Mouse (Mus musculus): Measurements from ENCODE around the gene Maml3. TPM values are rescaled to one million over a fixed set of nuclear protein-coding genes. Genes with fewer than 3 reads are reported as not detected.

Maml3 gene
- polyA plus RNA-seq, 1 experiment from 2014 or later = 5.6 TPM

GRCm38 (mm10) chr3:51924636-51925035 is 180.2 kb downstream of the Maml3 start:
- 55% methylated on average over 5 of the region's 5 CpGs for WGBS
- DNase-seq (ENCODE audit: low spot score) (no peak), ATAC-seq (no peak)
- Histone ChIP-seq H3K9me3 (ENCODE audit: low read length) (no peaks in the 10 kb centered on the region), H3K4me3 (ENCODE audit: low read depth, low read length) (no peak overlapping the region), H3K36me3 (ENCODE audit: insufficient read depth, low read length) (no peaks in the 10 kb centered on the region), H3K27ac (ENCODE audit: low read length) (no peak overlapping the region), H3K9ac (replicated peaks; ENCODE audit: low read depth) (no peak overlapping the region), H3K4me1 (ENCODE audit: insufficient read depth, low read depth, low read length) (no peaks in the 10 kb centered on the region), H3K4me2 (replicated peaks; ENCODE audit: low read depth, low read length) (no peak overlapping the region), H3K27me3 (replicated peaks; ENCODE audit: insufficient read depth, low read length) (no peaks in the 10 kb centered on the region)
- TF ChIP-seq EP300 (IDR thresholded peaks at IDR 0.05) (no peak), CTCF (IDR thresholded peaks at IDR 0.05) (no peak)

GRCm38 (mm10) chr3:51923800-51924199 is 181.1 kb downstream of the Maml3 start:
- 77% methylated on average over 6 of the region's 6 CpGs for WGBS
- no peak for ATAC-seq

GRCm38 (mm10) chr3:51916902-51917301 is 188.0 kb downstream of the Maml3 start:
- peak overlapping the region; percentile 47; the same call in 1 of the 2 replicates for H3K27ac ChIP-seq (ENCODE audit: low read length)
- DNase-seq (ENCODE audit: low spot score) (no peak), ATAC-seq (no peak)
- H3K4me2 ChIP-seq (replicated peaks; ENCODE audit: low read depth, low read length) = peak overlapping the region; percentile 30
- H3K9ac ChIP-seq (replicated peaks; ENCODE audit: low read depth) = no peak overlapping the region
- 64% methylated on average over 4 of the region's 4 CpGs for WGBS
- no peaks in the 10 kb centered on the region for H3K36me3 ChIP-seq (ENCODE audit: insufficient read depth, low read length)
- no peaks in the 10 kb centered on the region for H3K9me3 ChIP-seq (ENCODE audit: low read length)
- peaks cover 20% of the 10 kb centered on the region for H3K4me1 ChIP-seq (ENCODE audit: insufficient read depth, low read depth, low read length)
- TF ChIP-seq EP300 (IDR thresholded peaks at IDR 0.05) = no peak
- no peak for TF ChIP-seq CTCF (IDR thresholded peaks at IDR 0.05)
- no peak overlapping the region for H3K4me3 ChIP-seq (ENCODE audit: low read depth, low read length)
- H3K27me3 ChIP-seq (replicated peaks; ENCODE audit: insufficient read depth, low read length) = no peaks in the 10 kb centered on the region

More at GRCm38 (mm10) chr3:51923800-51924199, 181.1 kb downstream of the Maml3 start:
- DNase-seq (ENCODE audit: low spot score) = no peak
- no peak overlapping the region for H3K4me2 ChIP-seq (replicated peaks; ENCODE audit: low read depth, low read length)
- no peak overlapping the region for H3K27ac ChIP-seq (ENCODE audit: low read length)
- no peaks in the 10 kb centered on the region for H3K9me3 ChIP-seq (ENCODE audit: low read length)
- H3K36me3 ChIP-seq (ENCODE audit: insufficient read depth, low read length) = no peaks in the 10 kb centered on the region
- H3K27me3 ChIP-seq (replicated peaks; ENCODE audit: insufficient read depth, low read length) = no peaks in the 10 kb centered on the region
- no peak for TF ChIP-seq CTCF (IDR thresholded peaks at IDR 0.05)
- no peak for TF ChIP-seq EP300 (IDR thresholded peaks at IDR 0.05)
- no peaks in the 10 kb centered on the region for H3K4me1 ChIP-seq (ENCODE audit: insufficient read depth, low read depth, low read length)
- no peak overlapping the region for H3K4me3 ChIP-seq (ENCODE audit: low read depth, low read length)
- no peak overlapping the region for H3K9ac ChIP-seq (replicated peaks; ENCODE audit: low read depth)

GRCm38 (mm10) chr3:51916060-51916870 is 188.6 kb downstream of the Maml3 start:
- Histone ChIP-seq H3K9ac (replicated peaks; ENCODE audit: low read depth) (no peak overlapping the region), H3K4me2 (replicated peaks; ENCODE audit: low read depth, low read length) (peak overlapping the region; percentile 27; the same call in 1 of the 2 replicates), H3K4me3 (ENCODE audit: low read depth, low read length) (no peak overlapping the region), H3K4me1 (ENCODE audit: insufficient read depth, low read depth, low read length) (peaks cover 20% of the 10 kb centered on the region), H3K27me3 (replicated peaks; ENCODE audit: insufficient read depth, low read length) (no peaks in the 10 kb centered on the region), H3K27ac (ENCODE audit: low read length) (peak overlapping the region; percentile 55), H3K9me3 (ENCODE audit: low read length) (no peaks in the 10 kb centered on the region), H3K36me3 (ENCODE audit: insufficient read depth, low read length) (no peaks in the 10 kb centered on the region)
- DNase-seq (ENCODE audit: low spot score) = peak; percentile 93
- 10% methylated on average over 10 of the region's 10 CpGs for WGBS
- TF ChIP-seq EP300 (IDR thresholded peaks at IDR 0.05) = peak; percentile 64; the same call in 1 of the 2 replicates
- TF ChIP-seq CTCF (IDR thresholded peaks at IDR 0.05) = no peak
- ATAC-seq = peak; percentile 95

GRCm38 (mm10) chr3:51915415-51915814 is 189.5 kb downstream of the Maml3 start:
- Histone ChIP-seq H3K9ac (replicated peaks; ENCODE audit: low read depth) (no peak overlapping the region), H3K9me3 (ENCODE audit: low read length) (no peaks in the 10 kb centered on the region), H3K27me3 (replicated peaks; ENCODE audit: insufficient read depth, low read length) (no peaks in the 10 kb centered on the region), H3K4me2 (replicated peaks; ENCODE audit: low read depth, low read length) (no peak overlapping the region), H3K36me3 (ENCODE audit: insufficient read depth, low read length) (no peaks in the 10 kb centered on the region), H3K4me3 (ENCODE audit: low read depth, low read length) (no peak overlapping the region), H3K4me1 (ENCODE audit: insufficient read depth, low read depth, low read length) (peaks cover 20% of the 10 kb centered on the region), H3K27ac (ENCODE audit: low read length) (peak overlapping the region; percentile 55; the same call in 1 of the 2 replicates)
- ATAC-seq (no peak), DNase-seq (ENCODE audit: low spot score) (no peak)
- TF ChIP-seq EP300 (IDR thresholded peaks at IDR 0.05) (no peak), CTCF (IDR thresholded peaks at IDR 0.05) (no peak)
- WGBS = 60% methylated on average over 1 of the region's 1 CpGs

GRCm38 (mm10) chr3:51914900-51915299 is 190.0 kb downstream of the Maml3 start:
- 62% methylated on average over 4 of the region's 4 CpGs for WGBS
- Histone ChIP-seq H3K9ac (replicated peaks; ENCODE audit: low read depth) (no peak overlapping the region), H3K27ac (ENCODE audit: low read length) (no peak overlapping the region)

More at GRCm38 (mm10) chr3:51914900-51915299, 190.0 kb downstream of the Maml3 start:
- H3K27me3 ChIP-seq (replicated peaks; ENCODE audit: insufficient read depth, low read length) = no peaks in the 10 kb centered on the region
- H3K4me2 ChIP-seq (replicated peaks; ENCODE audit: low read depth, low read length) = no peak overlapping the region
- no peak for TF ChIP-seq CTCF (IDR thresholded peaks at IDR 0.05)
- TF ChIP-seq EP300 (IDR thresholded peaks at IDR 0.05) = no peak
- no peaks in the 10 kb centered on the region for H3K36me3 ChIP-seq (ENCODE audit: insufficient read depth, low read length)
- no peak for ATAC-seq
- H3K9me3 ChIP-seq (ENCODE audit: low read length) = no peaks in the 10 kb centered on the region
- H3K4me1 ChIP-seq (ENCODE audit: insufficient read depth, low read depth, low read length) = peaks cover 23% of the 10 kb centered on the region
- no peak for DNase-seq (ENCODE audit: low spot score)
- H3K4me3 ChIP-seq (ENCODE audit: low read depth, low read length) = no peak overlapping the region

Data from lung, postnatal 0 days (tissue).